Mouse (Mus musculus) regulatory T cell (primary cell): ENCODE results near the gene Rnaseh2a.
"Not testable (repeated sequence)": the region's sequence is repeated elsewhere in the genome, so short reads cannot be mapped to it uniquely, and the experiment has no call there.

Experiments used
- in situ Hi-C: fragments of 300-600 bp; cut with MboI, MseI; formaldehyde crosslinking; loops from one replicate; pipeline ENCODE4 v1.15.1; 2025; ENCODE audit warnings: high pct_unique_total_duplicates

Gene Rnaseh2a

DNA sequence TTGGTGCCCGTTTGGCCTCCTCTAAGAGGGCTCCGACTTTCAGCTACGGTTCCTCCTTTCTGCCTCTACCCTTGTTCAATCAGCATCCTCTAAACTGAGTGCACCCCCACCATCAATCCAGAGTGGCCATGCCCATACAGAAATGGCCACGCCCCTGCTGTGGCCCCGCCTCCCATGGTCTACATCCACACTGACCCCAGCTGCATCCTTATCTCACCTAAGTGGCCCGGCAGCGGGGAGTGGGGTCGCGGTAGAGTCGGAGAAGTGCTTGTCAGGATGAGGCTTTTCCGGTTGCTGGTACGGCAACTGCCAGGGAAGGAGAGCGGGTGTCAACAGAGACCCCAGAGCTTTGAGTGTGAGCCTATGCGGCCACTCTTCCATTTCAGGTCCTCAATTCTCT, 34.1 kb downstream of the Rnaseh2a start:
- in situ Hi-C loops: no loop called here

GRCm38 (mm10) chr8:84934860-84935259, 34.7 kb downstream of the Rnaseh2a start:
- in situ Hi-C loops: no loop called here

GRCm38 (mm10) chr8:84933767-84934559, 35.6 kb downstream of the Rnaseh2a start:
- in situ Hi-C loops: no loop called here

DNA sequence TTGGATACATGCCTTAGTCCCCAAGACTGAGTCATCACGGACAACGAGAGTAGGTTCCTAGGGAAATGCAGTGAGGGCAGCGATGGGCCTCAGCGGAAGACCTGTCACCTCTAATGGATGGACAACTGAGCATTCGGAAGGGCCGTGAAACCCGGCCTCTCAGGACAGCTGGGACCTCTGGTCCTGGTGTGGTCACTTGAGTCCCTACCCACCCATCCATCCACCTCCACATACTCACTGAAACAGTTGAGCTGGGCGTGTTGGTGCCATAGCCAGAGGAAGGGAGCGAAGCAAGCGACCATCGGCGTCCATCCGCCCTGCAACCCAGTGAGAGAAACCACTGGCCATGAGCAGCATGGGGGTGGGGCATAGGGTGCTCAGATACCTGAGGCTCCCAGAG, 39.0 kb downstream of the Rnaseh2a start:
- in situ Hi-C loops: no loop called here

GRCm38 (mm10) chr8:84928456-84929306, 40.9 kb downstream of the Rnaseh2a start:
- in situ Hi-C loops: no loop called here

DNA sequence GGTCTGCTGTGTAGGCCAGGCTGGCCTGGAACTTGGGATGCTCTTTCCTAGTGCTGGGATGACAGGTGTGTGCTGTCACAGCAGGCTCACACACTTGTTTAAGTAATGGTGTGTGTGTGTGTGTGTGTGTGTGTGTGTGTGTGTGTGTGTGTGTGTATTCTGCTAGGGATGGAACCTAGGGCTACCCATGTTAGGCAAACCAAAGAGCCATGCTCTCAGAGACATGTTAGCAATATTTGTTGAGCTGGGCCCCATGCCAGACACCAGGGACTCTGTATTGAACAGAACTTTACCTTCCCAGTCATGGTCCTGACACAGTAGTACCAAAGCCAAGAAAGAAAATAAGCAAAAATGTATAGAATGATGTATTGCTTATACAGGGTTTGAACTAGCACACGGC, 42.1 kb downstream of the Rnaseh2a start:
- in situ Hi-C loops: no loop called here

GRCm38 (mm10) chr8:84925557-84925956, 44.0 kb downstream of the Rnaseh2a start:
- in situ Hi-C loops: no loop called here

- in situ Hi-C loops: no loop called here
Observed at GRCm38 (mm10) chr8:84921596-84921995, 48.0 kb downstream of the Rnaseh2a start.

DNA sequence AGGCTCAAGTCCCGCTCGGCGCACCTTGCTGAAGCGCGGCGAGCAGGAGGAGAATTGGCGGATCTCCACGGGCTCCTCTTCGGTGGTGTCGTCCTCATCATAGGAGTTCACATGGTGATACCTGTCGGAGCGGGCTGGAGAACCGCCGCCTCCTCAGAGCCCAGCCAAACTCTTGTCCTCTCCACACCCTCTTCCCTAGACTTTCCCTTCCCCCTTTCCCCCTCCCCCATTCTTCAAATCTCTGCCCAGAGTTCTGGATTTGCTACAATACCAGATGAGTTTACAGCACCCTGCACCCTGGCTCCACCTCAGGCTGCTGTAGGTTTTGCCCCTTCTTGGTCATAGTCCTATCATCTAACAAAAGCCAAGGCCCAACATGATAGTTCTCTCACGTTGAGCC, 50.9 kb downstream of the Rnaseh2a start:
- in situ Hi-C loops: no loop called here

GRCm38 (mm10) chr8:84917781-84918180, 51.8 kb downstream of the Rnaseh2a start:
- in situ Hi-C loops: no loop called here

GRCm38 (mm10) chr8:84915269-84915668, 54.3 kb downstream of the Rnaseh2a start:
- in situ Hi-C loops: no loop called here

GRCm38 (mm10) chr8:84913960-84914359, 55.6 kb downstream of the Rnaseh2a start:
- in situ Hi-C loops: no loop called here

- in situ Hi-C loops: no loop called here
Observed at GRCm38 (mm10) chr8:84913502-84913900, 56.1 kb downstream of the Rnaseh2a start.

- in situ Hi-C loops: no loop called here
Observed at GRCm38 (mm10) chr8:84912895-84913501, 56.6 kb downstream of the Rnaseh2a start.

DNA sequence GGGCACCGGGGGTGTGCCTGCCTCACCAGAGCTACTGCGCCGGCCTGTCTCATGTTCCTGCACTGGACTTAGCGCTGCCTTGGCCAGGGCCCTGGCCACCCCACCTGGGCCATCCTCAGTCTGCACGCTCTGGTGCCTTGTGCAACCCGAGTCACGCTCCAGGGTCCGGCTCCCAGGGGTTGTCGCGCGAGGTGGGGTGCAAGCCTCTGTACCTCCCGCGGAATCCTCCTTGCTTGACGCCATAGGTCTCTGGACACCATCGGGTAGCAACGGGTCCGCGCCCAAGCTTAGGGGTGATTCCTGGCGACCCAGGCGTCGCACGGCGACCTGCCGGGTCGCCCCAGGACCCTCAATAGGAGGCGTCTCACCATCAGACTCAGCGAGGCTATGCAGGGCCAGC, 57.2 kb downstream of the Rnaseh2a start:
- in situ Hi-C loops: no loop called here

- in situ Hi-C loops: no loop called here
Observed at GRCm38 (mm10) chr8:84911854-84912253, 57.7 kb downstream of the Rnaseh2a start.

DNA sequence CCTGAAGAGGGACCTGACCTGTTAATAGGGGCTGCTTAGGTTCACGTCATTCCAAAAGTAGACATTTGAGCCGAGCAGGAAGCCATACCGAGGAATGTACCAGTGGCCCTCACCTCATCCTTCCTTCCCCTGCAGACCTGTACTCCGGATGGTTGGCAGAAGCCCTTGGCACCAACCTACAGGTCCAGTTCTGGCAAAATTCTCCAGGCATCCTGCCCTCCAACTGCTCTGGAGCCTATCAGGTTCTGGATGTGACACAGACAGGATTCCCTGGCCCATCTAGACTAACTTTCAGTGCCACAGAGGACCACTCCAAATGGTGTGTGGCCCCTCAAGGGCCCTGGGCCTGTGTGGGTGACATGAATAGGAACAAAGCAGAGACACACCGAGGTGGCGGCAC, 59.0 kb downstream of the Rnaseh2a start:
- in situ Hi-C loops: no loop called here

DNA sequence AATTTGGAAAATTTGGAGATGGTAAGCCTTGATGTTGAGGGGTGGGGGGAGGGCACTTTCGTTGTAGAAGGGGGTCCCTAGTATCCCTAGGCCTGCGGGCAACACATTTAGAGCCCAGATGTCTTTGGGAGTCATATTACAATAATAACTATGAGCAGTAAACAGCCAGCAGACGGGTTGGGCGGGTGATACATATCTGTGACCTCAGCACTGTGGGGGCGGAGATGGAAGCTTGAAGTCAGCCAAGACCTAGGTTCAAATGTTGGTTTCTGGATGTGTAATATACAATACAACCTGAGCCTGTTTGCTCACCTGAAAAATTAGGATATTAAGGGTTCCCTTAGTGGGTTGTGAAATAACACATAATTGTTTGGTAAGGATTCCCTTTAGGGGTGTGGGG, 59.6 kb downstream of the Rnaseh2a start:
- in situ Hi-C loops: no loop called here

DNA sequence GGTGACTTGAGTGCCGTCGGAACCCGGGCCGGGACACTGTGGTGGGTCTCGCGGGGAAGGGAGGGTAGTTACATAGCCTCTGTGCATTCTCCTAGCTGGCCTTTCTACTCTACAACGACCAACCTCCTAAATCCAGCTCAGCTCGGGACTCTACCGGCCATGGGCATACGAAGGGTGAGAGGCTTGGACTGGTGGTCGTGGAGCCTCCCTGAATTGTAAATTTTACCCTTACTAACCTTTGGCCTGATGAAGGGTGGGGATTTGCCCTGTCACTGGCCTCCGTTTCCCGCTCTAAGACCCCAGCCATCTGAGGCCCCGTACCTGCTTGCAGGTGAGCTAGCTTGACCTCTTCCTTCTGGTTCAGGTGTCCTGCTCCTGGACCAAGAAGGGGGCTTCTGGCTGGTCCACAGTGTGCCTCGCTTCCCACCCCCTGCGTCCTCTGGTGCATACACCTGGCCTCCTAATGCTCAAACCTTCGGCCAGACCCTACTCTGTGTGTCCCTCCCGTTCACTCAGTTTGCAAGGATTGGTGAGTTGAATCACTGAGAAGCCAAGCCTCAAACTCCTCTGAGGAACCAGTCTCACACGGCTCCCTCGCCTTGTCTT, 60.3 kb downstream of the Rnaseh2a start:
- in situ Hi-C loops: no loop called here

DNA sequence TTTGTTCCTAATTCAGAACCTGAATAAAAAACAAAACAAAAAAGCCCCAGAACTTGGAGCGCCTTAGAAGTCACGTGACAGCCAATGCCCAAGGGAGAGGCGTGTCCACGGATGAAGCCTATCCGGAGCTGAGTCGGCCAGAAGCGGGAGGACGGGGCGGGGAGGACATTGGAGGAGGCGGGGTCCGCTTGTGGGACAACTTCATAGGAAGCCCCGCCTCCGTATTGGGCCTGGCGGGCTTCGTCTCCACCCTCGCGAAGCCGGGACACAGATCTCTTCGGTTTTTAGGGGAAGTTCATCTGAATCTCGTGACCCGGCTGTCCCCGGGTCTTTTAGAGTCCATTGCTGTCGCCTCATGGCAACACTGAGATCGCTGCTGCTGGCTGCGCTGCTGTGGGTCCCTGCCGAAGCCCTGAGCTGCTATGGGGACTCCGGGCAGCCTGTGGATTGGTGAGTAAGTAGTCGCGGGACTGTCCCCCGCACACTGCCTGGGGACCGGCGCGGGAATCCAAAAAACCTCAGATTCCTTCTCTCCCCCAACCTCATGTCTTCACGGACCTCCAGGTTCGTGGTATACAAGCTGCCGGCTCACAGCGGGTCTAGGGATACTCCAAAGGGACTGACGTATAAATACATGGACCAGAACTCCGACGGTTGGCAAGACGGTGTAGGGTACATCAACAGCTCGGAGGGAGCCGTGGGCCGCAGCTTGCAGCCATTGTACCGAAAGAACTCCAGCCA, 61.0 kb downstream of the Rnaseh2a start, which contains the start of gene Dnase2a:
Gene Dnase2a (plus strand): TSS at position 140 of the 741 bp plus-strand sequence.
- in situ Hi-C loops: no loop called here

GRCm38 (mm10) chr8:84907979-84908378, 61.6 kb downstream of the Rnaseh2a start:
- in situ Hi-C loops: not testable (repeated sequence)
